Mouse (Mus musculus) left cerebral cortex, postnatal 4 days (tissue): ENCODE results near the gene Snx33. TPM values are rescaled to one million over a fixed set of nuclear protein-coding genes. Genes with fewer than 3 reads are reported as not detected.
A peak's percentile ranks its signal among the peaks of the same experiment; 100 is the strongest.

Experiments
- DNase-seq: peaks from one replicate; pipeline ENCODE4 v3.0.0-alpha.2; 2022
- intact Hi-C: fragments of 180-260 bp; cut with DNase I; formaldehyde crosslinking; loops from one replicate; pipeline ENCODE4 v1.15.1; 2025
- total RNA-seq, 2 experiments: library from RNA; stranded (reverse); gene quantifications; 2 replicates each; pipeline ENCODE4 v1.2.3; 2021

The Snx33 gene
- total RNA-seq, 2 experiments from 2014 or later, result 3.1 to 3.8 TPM

GRCm38 (mm10) chr9:56892111-56892510, 36.1 kb downstream of the Snx33 start:
- intact Hi-C loops, result loop anchor here (10.0 kb wide), 2 partner anchors 243 to 333 kb away; partner anchors contain the start of gene Man2c1
- DNase-seq, result no peak

DNA sequence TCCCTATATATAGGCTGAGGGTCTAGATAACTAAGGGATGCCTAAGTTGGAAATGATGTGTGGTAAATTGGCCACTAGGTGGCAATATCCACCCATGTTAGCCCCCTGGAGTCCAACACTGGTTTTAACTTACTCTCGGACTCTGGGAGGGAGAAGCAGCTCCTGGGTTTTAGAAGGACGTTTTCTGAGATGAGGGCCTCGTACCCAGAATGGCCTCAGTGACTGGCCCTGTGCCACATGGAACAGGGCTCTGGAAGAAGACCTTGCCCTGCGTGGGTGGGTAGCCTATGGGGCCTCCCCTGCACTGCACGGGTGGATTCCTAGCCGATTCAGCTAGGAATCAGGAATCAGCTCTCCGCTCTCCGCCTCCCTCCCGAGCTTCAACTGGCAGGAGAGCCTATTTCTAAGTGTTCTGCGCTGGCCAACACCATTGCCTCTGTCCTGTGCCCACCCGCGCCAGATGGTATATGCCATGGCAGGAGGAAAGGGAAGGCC, 36.6 kb downstream of the Snx33 start:
- DNase-seq, result peak; percentile 72
- intact Hi-C loops, result loop anchor here (10.0 kb wide), 2 partner anchors 243 to 333 kb away; partner anchors contain the start of gene Man2c1

- no peak for DNase-seq
- intact Hi-C loops, result loop anchor here (10.0 kb wide), 2 partner anchors 244 to 334 kb away; partner anchors contain the start of gene Man2c1
These were observed 37.5 kb downstream of the Snx33 start for GRCm38 (mm10) chr9:56890522-56891250.

DNA sequence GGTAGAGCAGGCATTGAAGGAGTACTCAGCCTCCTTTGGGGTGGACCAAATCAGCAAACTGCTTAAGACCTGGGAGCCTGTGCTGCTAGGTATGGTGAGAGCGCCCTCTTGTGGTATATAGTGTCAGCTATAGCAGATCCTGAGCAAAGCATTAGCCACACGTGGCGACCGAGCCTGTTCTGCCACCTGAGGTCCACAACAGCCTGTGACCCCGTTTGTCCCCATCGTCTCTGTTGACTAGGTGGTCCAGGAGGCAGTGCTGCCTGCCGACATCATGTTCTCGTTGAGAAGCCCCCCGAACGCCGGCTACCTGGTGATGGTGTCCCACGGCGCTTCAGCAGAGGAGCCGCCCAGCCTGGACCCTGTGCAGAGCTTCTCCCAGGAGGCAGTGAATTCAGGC, 38.4 kb downstream of the Snx33 start:
- peak; percentile 77 for DNase-seq
- intact Hi-C loops, result loop anchor here (10.0 kb wide), 2 partner anchors 245 to 335 kb away; partner anchors contain the start of gene Man2c1

DNA sequence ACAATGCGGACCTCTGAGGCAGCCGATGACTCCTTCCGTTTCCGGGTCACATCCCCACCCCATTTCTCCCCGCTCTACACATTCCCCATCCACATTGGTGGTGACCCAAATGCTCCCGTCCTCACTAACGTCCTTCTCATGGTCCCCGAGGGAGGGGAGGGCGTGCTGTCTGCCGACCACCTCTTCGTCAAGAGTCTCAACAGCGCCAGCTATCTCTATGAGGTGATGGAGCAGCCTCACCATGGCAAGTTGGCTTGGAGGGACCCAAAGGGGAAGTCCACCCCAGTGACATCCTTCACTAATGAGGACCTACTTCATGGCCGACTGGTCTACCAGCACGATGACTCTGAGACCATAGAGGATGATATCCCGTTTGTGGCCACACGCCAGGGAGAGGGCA, 40.6 kb downstream of the Snx33 start:
- intact Hi-C loops, result no loop called here
- DNase-seq, result no peak

GRCm38 (mm10) chr9:56886601-56887000, 41.6 kb downstream of the Snx33 start:
- no peak for DNase-seq
- intact Hi-C loops, result no loop called here

DNA sequence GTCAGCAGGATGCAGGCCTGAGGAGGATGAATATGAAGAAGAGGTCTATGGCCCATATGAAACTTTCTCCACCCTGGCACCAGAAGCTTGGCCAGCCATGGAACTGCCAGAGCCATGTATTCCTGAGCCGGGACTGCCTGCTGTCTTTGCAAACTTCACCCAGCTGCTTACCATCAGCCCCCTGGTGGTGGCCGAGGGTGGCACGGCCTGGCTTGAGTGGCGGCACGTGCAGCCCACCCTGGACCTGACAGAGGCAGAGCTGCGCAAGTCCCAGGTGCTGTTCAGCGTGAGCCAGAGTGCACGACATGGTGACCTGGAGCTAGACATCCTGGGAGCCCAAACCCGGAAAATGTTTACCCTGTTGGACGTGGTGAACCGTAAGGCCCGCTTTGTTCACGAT, 42.1 kb downstream of the Snx33 start:
- no peak for DNase-seq
- intact Hi-C loops, result no loop called here

GRCm38 (mm10) chr9:56884328-56884727, 43.8 kb downstream of the Snx33 start:
- DNase-seq, result no peak
- intact Hi-C loops, result no loop called here

GRCm38 (mm10) chr9:56883470-56883869, 44.7 kb downstream of the Snx33 start:
- intact Hi-C loops, result no loop called here
- DNase-seq, result no peak

- intact Hi-C loops, result no loop called here
These were observed 45.4 kb downstream of the Snx33 start for GRCm38 (mm10) chr9:56882818-56883217.

GRCm38 (mm10) chr9:56882283-56882682, 45.9 kb downstream of the Snx33 start:
- intact Hi-C loops, result no loop called here
- DNase-seq, result no peak

More at GRCm38 (mm10) chr9:56882818-56883217, 45.4 kb downstream of the Snx33 start:
- no peak for DNase-seq

DNA sequence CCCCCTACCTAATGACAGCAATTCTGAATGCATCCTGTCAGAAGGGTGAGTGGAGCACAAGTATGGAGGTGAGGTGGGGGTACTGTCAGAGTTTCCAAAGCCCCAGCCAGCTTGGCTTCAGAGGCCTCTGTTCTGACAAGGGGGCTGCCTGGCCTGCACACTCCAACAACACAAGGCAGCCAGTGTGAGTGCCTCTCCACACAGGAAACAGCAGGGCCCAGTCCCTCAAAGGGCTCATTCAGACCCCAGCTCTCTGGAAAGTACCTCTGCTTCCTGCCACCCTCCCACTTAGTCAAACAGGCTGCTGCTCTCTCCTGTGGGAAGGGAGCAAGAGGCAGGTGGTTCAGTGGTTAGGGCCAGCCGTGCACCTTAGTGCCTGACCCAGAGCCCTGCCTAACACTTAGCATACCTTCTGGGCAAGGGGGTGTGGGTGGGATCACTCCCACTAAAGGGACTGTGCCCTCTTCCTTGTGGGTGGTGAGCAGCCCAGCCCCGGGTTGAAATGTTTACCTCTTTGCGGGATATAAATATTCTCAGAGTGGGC, 46.6 kb downstream of the Snx33 start:
- intact Hi-C loops, result no loop called here
- no peak for DNase-seq

DNA sequence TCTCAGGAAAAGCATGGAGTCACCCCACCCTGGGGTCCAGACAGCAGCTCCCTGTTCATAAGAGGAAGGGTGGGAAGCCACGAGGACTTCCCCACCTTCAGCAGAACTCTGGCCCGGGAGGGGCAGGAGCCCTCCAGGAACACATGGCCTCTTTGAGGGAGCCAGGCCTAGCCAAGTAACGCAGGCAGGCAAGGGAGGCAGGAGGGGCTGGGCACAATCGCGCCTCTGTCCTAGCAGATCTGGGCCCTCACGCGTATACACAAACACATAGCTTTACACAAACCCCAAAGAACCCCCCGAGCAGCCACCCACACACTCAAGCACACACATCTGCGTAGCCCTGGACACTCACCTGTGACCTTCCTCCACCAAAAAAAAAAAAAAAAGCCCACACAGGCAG, 47.4 kb downstream of the Snx33 start:
- no peak for DNase-seq
- intact Hi-C loops, result no loop called here

DNA sequence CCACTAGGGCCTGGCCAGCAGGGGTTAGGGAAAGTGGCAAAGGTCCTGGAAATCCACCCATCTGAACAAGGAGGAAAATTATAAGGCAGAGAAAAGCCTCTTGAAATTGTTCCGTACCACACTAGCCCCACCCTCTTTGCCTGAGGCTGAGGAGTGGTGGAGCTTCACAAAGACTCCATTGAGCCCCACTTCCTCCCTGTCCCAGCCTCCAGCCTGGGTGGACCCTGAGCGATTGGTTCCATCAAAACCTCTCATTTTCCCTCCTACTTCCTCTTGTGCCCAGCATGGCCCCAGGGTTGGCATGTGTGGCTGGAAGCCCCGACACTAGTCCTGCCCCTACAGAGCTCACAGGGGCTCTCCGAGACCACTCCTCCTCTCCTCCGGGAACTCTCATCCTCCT, 50.9 kb downstream of the Snx33 start:
- DNase-seq, result no peak
- intact Hi-C loops, result no loop called here

GRCm38 (mm10) chr9:56876784-56877183, 51.4 kb downstream of the Snx33 start:
- peak; percentile 38 for DNase-seq
- intact Hi-C loops, result no loop called here

GRCm38 (mm10) chr9:56873097-56873496, 55.1 kb downstream of the Snx33 start:
- intact Hi-C loops, result no loop called here
- DNase-seq, result no peak

DNA sequence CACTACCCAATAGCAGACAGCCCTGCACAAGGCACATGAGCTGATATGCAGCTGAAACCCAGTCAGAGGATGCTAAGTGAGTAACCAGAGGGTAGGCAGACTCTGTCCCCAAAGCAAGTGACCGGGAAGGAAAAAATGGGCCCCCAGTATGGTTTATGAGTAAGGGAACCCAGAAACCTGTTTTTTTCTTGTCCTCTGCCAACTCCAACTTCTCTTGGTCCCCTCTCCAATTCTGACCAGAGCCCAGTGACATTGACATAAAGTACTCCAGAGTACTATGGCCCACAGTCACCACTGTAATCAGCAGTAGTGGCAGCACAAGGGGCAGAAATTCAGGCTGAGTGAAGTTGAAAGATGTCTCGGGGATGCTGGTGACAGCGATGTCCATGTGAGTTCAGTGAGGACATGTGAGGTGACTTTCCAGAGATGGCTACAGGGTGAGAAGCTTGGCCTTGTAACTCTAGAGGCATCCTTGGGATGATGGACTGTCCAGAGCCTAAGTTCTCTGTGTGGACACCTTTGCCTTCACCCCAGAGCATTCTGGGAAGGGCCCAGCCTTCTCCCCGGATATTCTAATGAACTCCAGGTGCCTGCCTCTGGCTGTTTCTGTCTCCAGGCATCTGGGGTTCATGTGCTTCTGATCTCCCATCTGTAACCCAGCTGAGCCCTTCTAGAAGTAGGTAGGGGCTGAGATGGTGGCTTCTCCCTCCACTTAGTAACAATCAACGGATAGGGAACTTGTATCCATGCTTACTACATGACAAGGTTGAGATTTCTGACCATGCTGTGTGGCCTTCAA, 55.9 kb downstream of the Snx33 start:
- intact Hi-C loops, result no loop called here
- no peak for DNase-seq

DNA sequence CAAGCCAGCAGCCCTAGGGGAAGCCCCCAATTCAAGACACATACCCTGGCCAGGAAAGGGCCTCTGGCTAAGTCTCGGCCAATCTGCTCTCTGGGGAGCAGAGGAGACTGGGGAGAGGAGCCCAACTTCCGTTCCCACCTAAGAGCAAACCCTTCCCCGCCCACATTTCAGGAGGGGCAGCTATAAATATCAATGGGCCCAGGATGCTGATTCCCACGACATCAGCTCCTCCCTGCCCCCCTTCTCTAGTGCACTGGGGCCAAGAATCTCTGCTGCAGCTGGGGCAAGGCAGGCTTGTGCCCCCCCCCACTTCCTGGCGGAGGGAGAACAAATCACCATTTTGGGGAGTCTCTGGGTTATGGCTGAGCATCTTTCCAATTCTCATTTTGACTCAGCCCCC, 57.0 kb downstream of the Snx33 start:
- DNase-seq, result no peak
- intact Hi-C loops, result no loop called here

GRCm38 (mm10) chr9:56870778-56871177, 57.4 kb downstream of the Snx33 start:
- intact Hi-C loops, result no loop called here
- no peak for DNase-seq

- DNase-seq, result peak; percentile 60
These were observed 58.6 kb downstream of the Snx33 start for GRCm38 (mm10) chr9:56869552-56869951.

GRCm38 (mm10) chr9:56868292-56868691, 59.9 kb downstream of the Snx33 start:
- intact Hi-C loops, result no loop called here
- DNase-seq, result peak; percentile 96

More at GRCm38 (mm10) chr9:56869552-56869951, 58.6 kb downstream of the Snx33 start:
- intact Hi-C loops, result no loop called here
